Mouse (Mus musculus): Measurements from ENCODE around the gene Tacr1.
"Not testable (repeated sequence)": the region's sequence is repeated elsewhere in the genome, so short reads cannot be mapped to it uniquely, and the experiment has no call there.

DNA sequence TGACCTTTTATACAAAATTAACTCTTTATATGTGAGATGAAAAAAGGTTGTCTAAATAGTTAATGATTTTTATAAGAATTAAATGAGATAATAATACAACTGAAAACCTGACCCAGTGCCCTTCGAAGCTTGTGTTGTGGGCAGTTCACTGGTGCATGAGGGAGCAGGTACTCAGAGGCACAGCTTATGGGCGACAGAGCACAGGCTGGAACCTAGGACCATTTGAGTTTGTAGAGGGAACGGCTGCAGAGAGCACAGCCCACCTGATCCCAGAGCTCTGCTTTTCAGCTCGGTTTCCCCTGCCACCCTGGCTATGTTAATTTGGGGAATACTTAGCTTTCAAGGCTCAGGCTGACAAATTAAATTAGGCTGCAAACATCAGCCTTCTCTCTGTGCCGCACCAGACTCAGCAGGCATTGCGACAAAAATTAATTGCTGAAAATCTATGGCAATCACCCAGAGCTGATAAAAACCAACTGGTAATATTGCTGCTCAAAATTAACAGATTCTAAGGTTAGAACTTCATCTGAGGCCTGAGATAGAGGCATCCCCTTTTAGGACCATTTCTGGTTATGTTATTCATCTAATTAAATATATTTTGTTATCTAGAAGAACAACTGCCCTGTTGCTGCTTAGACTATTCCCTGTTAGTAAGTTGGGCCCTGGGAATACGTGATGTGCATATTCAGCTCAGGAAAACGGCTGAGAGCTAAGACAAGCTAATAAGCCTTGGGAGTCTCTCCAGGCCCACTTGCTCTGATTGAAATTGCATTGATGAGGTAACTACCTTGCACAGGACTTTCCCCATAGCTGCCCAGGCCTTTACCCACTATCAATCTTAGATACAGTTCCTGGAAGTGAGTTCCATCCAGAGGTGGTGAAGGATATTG, 50.3 kb downstream of the Tacr1 start:
- TF ChIP-seq EP300 (IDR thresholded peaks at IDR 0.05; ENCODE audit: low read depth in 1 of 2, low read length in 2 of 2); JUND (IDR thresholded peaks at IDR 0.05; ENCODE audit: low read depth, low read length); GABPA (IDR thresholded peaks at IDR 0.05; ENCODE audit: low read depth, low read length); CTCF (IDR thresholded peaks at IDR 0.05 in 2 of 3, conservative IDR thresholded peaks at IDR 0.05 in 1 of 3; ENCODE audit: control insufficient read depth in 1 of 3, insufficient read depth in 1 of 3, low read depth in 2 of 3, low read length in 3 of 3, poor library complexity in 1 of 3, severe bottlenecking in 1 of 3); E2F4 (IDR thresholded peaks at IDR 0.05; ENCODE audit: borderline replicate concordance, low read depth, low read length); RCOR1 (IDR thresholded peaks at IDR 0.05; ENCODE audit: low read depth, low read length): not testable (repeated sequence)

Data from MEL (cell line).